Mouse (Mus musculus) CH12.LX (cell line): ENCODE measurements at regions not wholly inside any gene's neighbourhood (a gene's known extent, or its start where the extent isn't known, plus 50 kb on each side); places are given as distances from the start of the nearest gene placed in this dataset.

Experiments
- DNase-seq: peaks from one replicate; pipeline ENCODE4 v3.0.0-alpha.2; 2013; ENCODE audit errors: extremely low read depth
- H3K27ac ChIP-seq: 2 replicates; pipeline ENCODE4 v1.5.1; 2012; ENCODE audit warnings: low read depth, mild to moderate bottlenecking, control low read depth, moderate library complexity; ENCODE audit not compliant: insufficient read depth
- H3K27me3 ChIP-seq: replicated peaks from 2 replicates; pipeline ENCODE3; 2012; ENCODE audit warnings: inconsistent platforms
- H3K36me3 ChIP-seq, 2 experiments: replicated peaks in 1 of 2; 2 replicates each; pipeline versions ENCODE3 to v1.6.1; 2012; ENCODE audit warnings: inconsistent platforms in 1 of 2, low read length in 1 of 2, mild to moderate bottlenecking in 1 of 2, mixed read lengths in 1 of 2, moderate library complexity in 1 of 2; ENCODE audit not compliant: control insufficient read depth in 1 of 2, insufficient read depth in 1 of 2
- H3K4me1 ChIP-seq, 2 experiments: 2 replicates each; pipeline ENCODE4 v1.6.1; 2012; ENCODE audit warnings: inconsistent platforms in 1 of 2, moderate library complexity in 1 of 2; ENCODE audit not compliant: insufficient read depth in 2 of 2, control insufficient read depth in 1 of 2
- H3K4me2 ChIP-seq: 2 replicates; pipeline ENCODE4 v1.6.1; 2012; ENCODE audit warnings: low read depth, mild to moderate bottlenecking, control low read depth; ENCODE audit not compliant: poor library complexity, insufficient read depth, severe bottlenecking
- H3K4me3 ChIP-seq, 3 experiments: fragments of 150-350 bp in 1 of 3; sonication (generic) in 1 of 3; replicated peaks in 1 of 3; 2 replicates each; pipeline versions ENCODE3 to v1.5.1; 2011 to 2012; ENCODE audit warnings: low read depth in 2 of 3, low read length in 2 of 3, mild to moderate bottlenecking in 2 of 3, moderate library complexity in 2 of 3, control low read depth in 1 of 3, improper control_type of control experiment in 1 of 3, inconsistent platforms in 1 of 3, mixed read lengths in 1 of 3; ENCODE audit not compliant: poor library complexity in 1 of 3
- H3K79me2 ChIP-seq: replicated peaks from 2 replicates; pipeline ENCODE4 v1.6.1; 2012; ENCODE audit warnings: mild to moderate bottlenecking, moderate library complexity; ENCODE audit not compliant: control insufficient read depth, poor library complexity, insufficient read depth, severe bottlenecking; ENCODE audit errors: extremely low read depth
- H3K9ac ChIP-seq: 2 replicates; pipeline ENCODE4 v1.6.1; 2012; ENCODE audit warnings: low read depth, mild to moderate bottlenecking, control low read depth, moderate library complexity; ENCODE audit not compliant: insufficient read depth
- H3K9me3 ChIP-seq: replicated peaks from 2 replicates; pipeline ENCODE3; 2012; ENCODE audit warnings: low read length, inconsistent platforms, mixed read lengths
- BHLHE40 ChIP-seq: IDR thresholded peaks from 2 replicates; pipeline ENCODE4 v1.6.1; 2011; ENCODE audit warnings: mild to moderate bottlenecking, low read depth, low read length, improper control_type of control experiment
- CHD1 ChIP-seq: IDR thresholded peaks from 2 replicates; pipeline ENCODE4 v1.6.1; 2012; ENCODE audit warnings: low read depth, low read length, improper control_type of control experiment, inconsistent platforms
- CHD2 ChIP-seq: IDR thresholded peaks from 2 replicates; pipeline ENCODE4 v1.6.1; 2011; ENCODE audit warnings: low read length, improper control_type of control experiment
- ELF1 ChIP-seq: IDR thresholded peaks from 2 replicates; pipeline ENCODE4 v1.6.1; 2014; ENCODE audit warnings: low read depth, mild to moderate bottlenecking, inconsistent platforms, low read length, improper control_type of control experiment
- ETS1 ChIP-seq: conservative IDR thresholded peaks from 2 replicates; pipeline ENCODE4 v1.6.1; 2012; ENCODE audit warnings: low read depth, mild to moderate bottlenecking, inconsistent platforms, low read length, improper control_type of control experiment, moderate library complexity
- GABPA ChIP-seq: IDR thresholded peaks from 2 replicates; pipeline ENCODE4 v1.6.1; 2012; ENCODE audit warnings: low read depth, low read length, improper control_type of control experiment, inconsistent platforms; ENCODE audit not compliant: insufficient replicate concordance
- HCFC1 ChIP-seq: IDR thresholded peaks from 2 replicates; pipeline ENCODE4 v1.6.1; 2012; ENCODE audit warnings: low read depth, mild to moderate bottlenecking, inconsistent platforms, low read length, improper control_type of control experiment
- JUND ChIP-seq: conservative IDR thresholded peaks from 2 replicates; pipeline ENCODE4 v1.6.1; 2011; ENCODE audit warnings: low read depth, low read length, improper control_type of control experiment
- MAFK ChIP-seq: IDR thresholded peaks from 2 replicates; pipeline ENCODE4 v1.6.1; 2011; ENCODE audit warnings: low read length, improper control_type of control experiment; ENCODE audit not compliant: insufficient replicate concordance
- MAX ChIP-seq: IDR thresholded peaks from 2 replicates; pipeline ENCODE4 v1.6.1; 2011; ENCODE audit warnings: low read length, improper control_type of control experiment
- MAZ ChIP-seq: IDR thresholded peaks from 2 replicates; pipeline ENCODE4 v1.6.1; 2012; ENCODE audit warnings: low read depth, mild to moderate bottlenecking, inconsistent platforms, low read length, improper control_type of control experiment, moderate library complexity
- MEF2A ChIP-seq: IDR thresholded peaks from 2 replicates; pipeline ENCODE4 v1.6.1; 2014; ENCODE audit warnings: low read depth, mild to moderate bottlenecking, inconsistent platforms, low read length, improper control_type of control experiment, borderline replicate concordance
- MXI1 ChIP-seq: IDR thresholded peaks from 2 replicates; pipeline ENCODE4 v1.6.1; 2011; ENCODE audit warnings: mild to moderate bottlenecking, low read depth, low read length, improper control_type of control experiment
- MYC ChIP-seq: IDR thresholded peaks from 2 replicates; pipeline ENCODE4 v1.6.1; 2011; ENCODE audit warnings: low read depth, mild to moderate bottlenecking, improper control_type of control experiment, low read length
- NELFE ChIP-seq: IDR thresholded peaks from 2 replicates; pipeline ENCODE4 v1.6.1; 2011; ENCODE audit warnings: low read depth, low read length, improper control_type of control experiment
- NRF1 ChIP-seq: IDR thresholded peaks from 2 replicates; pipeline ENCODE4 v1.6.1; 2014; ENCODE audit warnings: low read depth, mild to moderate bottlenecking, inconsistent platforms, low read length, improper control_type of control experiment, moderate library complexity
- PAX5 ChIP-seq: IDR thresholded peaks from 2 replicates; pipeline ENCODE4 v1.6.1; 2012; ENCODE audit warnings: low read length, inconsistent platforms, mixed read lengths
- POLR2AphosphoS2 ChIP-seq: IDR thresholded peaks from 2 replicates; pipeline ENCODE4 v1.6.1; 2011; ENCODE audit warnings: low read depth, low read length, improper control_type of control experiment
- SMC3 ChIP-seq: IDR thresholded peaks from 2 replicates; pipeline ENCODE4 v1.6.1; 2011; ENCODE audit warnings: low read depth, low read length, improper control_type of control experiment
- TBP ChIP-seq: conservative IDR thresholded peaks from 2 replicates; pipeline ENCODE4 v1.6.1; 2011; ENCODE audit warnings: low read depth, low read length, improper control_type of control experiment
- UBTF ChIP-seq: IDR thresholded peaks from 2 replicates; pipeline ENCODE4 v1.6.1; 2012; ENCODE audit warnings: low read depth, mild to moderate bottlenecking, inconsistent platforms, low read length, improper control_type of control experiment, moderate library complexity
- ZC3H11A ChIP-seq: IDR thresholded peaks from 2 replicates; pipeline ENCODE4 v1.6.1; 2012; ENCODE audit warnings: low read depth, mild to moderate bottlenecking, inconsistent platforms, low read length, improper control_type of control experiment
- ZMIZ1 ChIP-seq: IDR thresholded peaks from 2 replicates; pipeline ENCODE4 v1.6.1; 2012; ENCODE audit warnings: low read depth, mild to moderate bottlenecking, inconsistent platforms, low read length, improper control_type of control experiment
- dilution Hi-C: fragments of 300-500 bp; cut with MboI; formaldehyde crosslinking; loops from 2 replicates; pipeline ENCODE4 v1.14.3; 2020; ENCODE audit warnings: low sequenced_read_pairs; ENCODE audit not compliant: extremely low pct_unique_long_range_greater_than_20kb, extremely low pct_ligation_motif_present
- in situ Hi-C: fragments of 300-500 bp; cut with MboI; formaldehyde crosslinking; loops from 3 replicates; pipeline ENCODE4 v1.14.3; 2019; ENCODE audit warnings: low sequenced_read_pairs, low pct_ligation_motif_present, low pct_unique_long_range_greater_than_20kb, mixed read lengths

- Histone ChIP-seq H3K27ac (no peak overlapping the region), H3K4me3 (no peak overlapping the region), H3K27me3 (no peaks in the 10 kb centered on the region), H3K4me2 (no peak overlapping the region), H3K9me3 (peaks cover 67% of the 10 kb centered on the region), H3K79me2 (no peaks in the 10 kb centered on the region), H3K36me3 (no peaks in the 10 kb centered on the region), H3K9ac (no peak overlapping the region), H3K4me1 (no peaks in the 10 kb centered on the region)
- in situ Hi-C loops (no loop called here), dilution Hi-C loops (no loop called here)
- no peak for DNase-seq
- TF ChIP-seq SMC3: no peak
- TF ChIP-seq CHD2: no peak
- no peak for TF ChIP-seq ETS1
- no peak for TF ChIP-seq ZMIZ1
- TF ChIP-seq MAZ: no peak
- no peak for TF ChIP-seq MAFK
- TF ChIP-seq GABPA: no peak
- TF ChIP-seq MXI1: no peak
- TF ChIP-seq BHLHE40: no peak
- no peak for TF ChIP-seq PAX5
- TF ChIP-seq UBTF: no peak
- TF ChIP-seq ZC3H11A: no peak
- TF ChIP-seq ELF1: no peak
- no peak for TF ChIP-seq MEF2A
- no peak for TF ChIP-seq JUND
- no peak for TF ChIP-seq CHD1
- no peak for TF ChIP-seq HCFC1
- no peak for TF ChIP-seq NRF1
- no peak for TF ChIP-seq MYC
- TF ChIP-seq MAX: no peak
Observed at GRCm38 (mm10) chr8:15840632-15841252, 794.9 kb upstream of the BB014433 start.

DNA sequence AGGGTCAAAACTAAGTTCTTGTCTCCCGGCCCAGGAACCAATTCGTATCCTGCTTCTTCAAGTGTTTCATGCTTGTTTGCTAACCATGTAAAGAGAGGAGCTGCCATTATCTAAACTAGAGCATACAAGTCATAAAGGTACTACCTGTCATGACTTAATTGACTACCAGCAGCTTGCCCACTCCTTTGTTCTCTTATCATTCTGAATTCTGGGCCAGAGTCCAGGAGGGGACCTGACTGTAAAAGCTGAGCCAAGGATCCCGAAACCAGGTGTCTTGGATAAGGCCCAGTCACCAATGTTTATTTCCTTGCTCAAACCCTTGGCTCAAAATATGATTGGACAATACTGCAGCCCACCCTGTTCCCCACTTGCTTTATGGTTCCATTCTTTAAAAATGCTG, 786.9 kb upstream of the BB014433 start:
- in situ Hi-C loops: no loop called here
- dilution Hi-C loops: no loop called here

More for the DNA sequence above, 786.9 kb upstream of the BB014433 start:
- Histone ChIP-seq H3K27ac (no peak overlapping the region), H3K36me3 (no peaks in the 10 kb centered on the region), H3K9me3 (peaks cover 63% of the 10 kb centered on the region), H3K4me2 (no peak overlapping the region), H3K4me3 (no peak overlapping the region), H3K4me1 (no peaks in the 10 kb centered on the region), H3K27me3 (no peaks in the 10 kb centered on the region), H3K79me2 (no peaks in the 10 kb centered on the region), H3K9ac (no peak overlapping the region)
- DNase-seq: no peak
- TF ChIP-seq TBP (no peak), NELFE (no peak), MEF2A (no peak), MXI1 (no peak), HCFC1 (no peak), MAFK (no peak), JUND (no peak), BHLHE40 (no peak), POLR2AphosphoS2 (no peak), MYC (no peak)
